Mouse (Mus musculus) hindbrain, embryonic 16.5 days (tissue): ENCODE results near the gene Rcn1. TPM values are rescaled to one million over a fixed set of nuclear protein-coding genes. Genes with fewer than 3 reads are reported as not detected.
A peak's percentile ranks its signal among the peaks of the same experiment; 100 is the strongest.

Experiments
- ATAC-seq: fragments of 200-750 bp; cut with Nextera tagmentation; 2 replicates; pipeline ENCODE4 v1.8.0; 2017; ENCODE audit warnings: moderate TSS enrichment, moderate library complexity
- H3K27ac ChIP-seq: fragments of 300-500 bp; sonication (generic); 2 replicates; pipeline ENCODE4 v1.5.1; 2014; ENCODE audit warnings: low read depth, mild to moderate bottlenecking, control low read depth, low read length, moderate library complexity
- H3K27me3 ChIP-seq: fragments of 300-500 bp; sonication (generic); replicated peaks from 2 replicates; pipeline ENCODE4 v1.6.1; 2014; ENCODE audit warnings: low read length; ENCODE audit not compliant: control insufficient read depth, insufficient read depth
- H3K36me3 ChIP-seq: fragments of 300-500 bp; sonication (generic); 2 replicates; pipeline ENCODE4 v1.6.1; 2014; ENCODE audit warnings: mild to moderate bottlenecking, low read length, moderate library complexity, mixed read lengths; ENCODE audit not compliant: control insufficient read depth, insufficient read depth
- H3K4me1 ChIP-seq: fragments of 300-500 bp; sonication (generic); 2 replicates; pipeline ENCODE4 v1.6.1; 2014; ENCODE audit warnings: low read depth, low read length; ENCODE audit not compliant: control insufficient read depth, insufficient read depth
- H3K4me2 ChIP-seq: fragments of 300-500 bp; sonication (generic); 2 replicates; pipeline ENCODE4 v1.6.1; 2014; ENCODE audit warnings: mild to moderate bottlenecking, low read length, control low read depth, moderate library complexity
- H3K4me3 ChIP-seq: fragments of 300-500 bp; sonication (generic); 2 replicates; pipeline ENCODE4 v1.5.1; 2014; ENCODE audit warnings: mild to moderate bottlenecking, low read length, control low read depth, moderate library complexity
- H3K9ac ChIP-seq: fragments of 300-500 bp; sonication (generic); 2 replicates; pipeline ENCODE4 v1.6.1; 2014; ENCODE audit warnings: low read depth, mild to moderate bottlenecking, control low read depth, low read length, moderate library complexity
- H3K9me3 ChIP-seq: fragments of 300-500 bp; sonication (generic); 2 replicates; pipeline ENCODE4 v1.6.1; 2014; ENCODE audit warnings: mild to moderate bottlenecking, low read length, moderate library complexity; ENCODE audit not compliant: control insufficient read depth
- WGBS: fragments of 180-500 bp; shearing (Covaris S2); extraction: QIAGEN DNeasy Blood & Tissue Kit; methylation state at CpG from one replicate; pipeline ENCODE4 v1.1.7; 2014; 5-methylcytosine and 5-hydroxymethylcytosine counted together
- polyA plus RNA-seq: library from polyadenylated mRNA; unstranded; fragments of >200 nt; fragmentation: Nextera tagmentation; extraction: Ambion mirVana; gene quantifications from 2 replicates; pipeline ENCODE4 v1.2.1, GENCODE M21; 2015

The Rcn1 gene
- polyA plus RNA-seq, 1 experiment from 2014 or later = 76.2 TPM

GRCm38 (mm10) chr2:105427447-105427846 lies 28.3 kb upstream of the Rcn1 start:
- Histone ChIP-seq H3K4me3 (no peak overlapping the region), H3K27ac (no peak overlapping the region), H3K27me3 (peaks cover 2% of the 10 kb centered on the region; the same call in 1 of the 2 replicates), H3K4me2 (no peak overlapping the region), H3K9me3 (no peaks in the 10 kb centered on the region), H3K9ac (no peak overlapping the region), H3K4me1 (no peaks in the 10 kb centered on the region), H3K36me3 (no peaks in the 10 kb centered on the region)
- WGBS = 80% methylated on average over 8 of the region's 8 CpGs
- no peak for ATAC-seq

- Histone ChIP-seq H3K27ac (no peak overlapping the region), H3K4me1 (peaks cover 9% of the 10 kb centered on the region), H3K27me3 (no peaks in the 10 kb centered on the region), H3K4me3 (no peak overlapping the region), H3K9ac (no peak overlapping the region), H3K9me3 (no peaks in the 10 kb centered on the region), H3K4me2 (no peak overlapping the region), H3K36me3 (no peaks in the 10 kb centered on the region)
- WGBS = 91% methylated on average over 12 of the region's 12 CpGs
- no peak for ATAC-seq
Observed at GRCm38 (mm10) chr2:105418629-105419227, 19.6 kb upstream of the Rcn1 start.

GRCm38 (mm10) chr2:105417663-105418062 lies 18.5 kb upstream of the Rcn1 start:
- H3K4me1 ChIP-seq = peaks cover 9% of the 10 kb centered on the region

GRCm38 (mm10) chr2:105416660-105417348 lies 17.7 kb upstream of the Rcn1 start:
- H3K9ac ChIP-seq = no peak overlapping the region
- H3K27ac ChIP-seq = no peak overlapping the region
- H3K27me3 ChIP-seq = no peaks in the 10 kb centered on the region
- no peak overlapping the region for H3K4me3 ChIP-seq
- 23% methylated on average over 8 of the region's 8 CpGs for WGBS
- no peaks in the 10 kb centered on the region for H3K36me3 ChIP-seq
- peak; percentile 76 for ATAC-seq
- no peak overlapping the region for H3K4me2 ChIP-seq
- H3K9me3 ChIP-seq = no peaks in the 10 kb centered on the region
- peaks cover 9% of the 10 kb centered on the region for H3K4me1 ChIP-seq

More at GRCm38 (mm10) chr2:105417663-105418062, 18.5 kb upstream of the Rcn1 start:
- no peaks in the 10 kb centered on the region for H3K27me3 ChIP-seq
- H3K4me3 ChIP-seq = no peak overlapping the region
- no peak for ATAC-seq
- H3K27ac ChIP-seq = no peak overlapping the region
- no peak overlapping the region for H3K4me2 ChIP-seq
- no peaks in the 10 kb centered on the region for H3K9me3 ChIP-seq
- WGBS = 78% methylated on average over 5 of the region's 5 CpGs
- H3K36me3 ChIP-seq = no peaks in the 10 kb centered on the region
- H3K9ac ChIP-seq = no peak overlapping the region

GRCm38 (mm10) chr2:105416046-105416659 lies 17.0 kb upstream of the Rcn1 start:
- Histone ChIP-seq H3K4me1 (peaks cover 9% of the 10 kb centered on the region), H3K36me3 (no peaks in the 10 kb centered on the region), H3K27me3 (no peaks in the 10 kb centered on the region), H3K4me2 (no peak overlapping the region), H3K27ac (no peak overlapping the region), H3K4me3 (no peak overlapping the region), H3K9ac (no peak overlapping the region), H3K9me3 (no peaks in the 10 kb centered on the region)
- ATAC-seq = peak; percentile 69
- 49% methylated on average over 7 of the region's 7 CpGs for WGBS

- Histone ChIP-seq H3K9ac (no peak overlapping the region), H3K27me3 (no peaks in the 10 kb centered on the region), H3K27ac (no peak overlapping the region), H3K36me3 (no peaks in the 10 kb centered on the region), H3K4me1 (peaks cover 9% of the 10 kb centered on the region), H3K4me2 (no peak overlapping the region), H3K9me3 (no peaks in the 10 kb centered on the region), H3K4me3 (no peak overlapping the region)
- WGBS = 64% methylated on average over 2 of the region's 2 CpGs
- ATAC-seq = no peak
Observed at GRCm38 (mm10) chr2:105414309-105414708, 15.2 kb upstream of the Rcn1 start.

- Histone ChIP-seq H3K4me2 (no peak overlapping the region), H3K4me1 (no peaks in the 10 kb centered on the region), H3K27ac (no peak overlapping the region), H3K9ac (no peak overlapping the region), H3K27me3 (no peaks in the 10 kb centered on the region), H3K4me3 (no peak overlapping the region), H3K9me3 (no peaks in the 10 kb centered on the region), H3K36me3 (no peaks in the 10 kb centered on the region)
- 100% methylated on average over 1 of the region's 1 CpGs for WGBS
- no peak for ATAC-seq
Observed at GRCm38 (mm10) chr2:105409253-105409652, 10.1 kb upstream of the Rcn1 start.

GRCm38 (mm10) chr2:105408511-105408910 lies 9.4 kb upstream of the Rcn1 start:
- no peak overlapping the region for H3K27ac ChIP-seq
- H3K27me3 ChIP-seq = no peaks in the 10 kb centered on the region
- no peak overlapping the region for H3K4me3 ChIP-seq
- no peaks in the 10 kb centered on the region for H3K4me1 ChIP-seq
- H3K9me3 ChIP-seq = no peaks in the 10 kb centered on the region
- H3K4me2 ChIP-seq = no peak overlapping the region
- ATAC-seq = peak; percentile 80
- no peak overlapping the region for H3K9ac ChIP-seq
- 50% methylated on average over 4 of the region's 4 CpGs for WGBS
- H3K36me3 ChIP-seq = no peaks in the 10 kb centered on the region

- Histone ChIP-seq H3K4me1 (peaks cover 6% of the 10 kb centered on the region), H3K4me3 (no peak overlapping the region), H3K36me3 (no peaks in the 10 kb centered on the region), H3K9ac (no peak overlapping the region), H3K27me3 (no peaks in the 10 kb centered on the region; the same call in 1 of the 2 replicates), H3K9me3 (no peaks in the 10 kb centered on the region), H3K27ac (no peak overlapping the region), H3K4me2 (no peak overlapping the region)
- 98% methylated on average over 2 of the region's 2 CpGs for WGBS
- ATAC-seq = no peak
Observed at GRCm38 (mm10) chr2:105402180-105402579, 3.1 kb upstream of the Rcn1 start.
